Mouse (Mus musculus): Measurements from ENCODE around the gene Thg1l.

The Thg1l gene

DNA sequence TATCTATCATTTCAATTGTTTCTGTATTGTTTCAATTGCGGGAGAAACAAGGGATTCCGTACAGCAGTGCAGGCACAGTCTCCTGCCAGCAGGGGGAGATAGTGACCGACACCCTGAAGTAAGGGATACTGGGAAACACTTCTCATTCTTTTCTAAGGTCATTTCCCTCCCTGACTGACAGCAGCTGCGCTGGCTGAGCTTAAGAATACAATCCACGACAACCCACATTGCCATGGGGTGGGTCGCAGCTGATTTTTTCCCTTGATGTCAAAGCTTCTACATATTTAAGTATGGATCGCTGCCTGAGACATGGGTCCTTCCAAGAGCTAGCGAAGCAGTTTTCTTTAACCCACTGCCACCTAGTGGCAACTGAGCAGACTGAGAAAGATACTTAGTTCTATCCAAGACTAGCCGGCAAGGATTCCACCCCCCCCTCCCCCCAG is 28.6 kb downstream of the Thg1l start:
- peak; percentile 34 to 75 for DNase-seq

DNA sequence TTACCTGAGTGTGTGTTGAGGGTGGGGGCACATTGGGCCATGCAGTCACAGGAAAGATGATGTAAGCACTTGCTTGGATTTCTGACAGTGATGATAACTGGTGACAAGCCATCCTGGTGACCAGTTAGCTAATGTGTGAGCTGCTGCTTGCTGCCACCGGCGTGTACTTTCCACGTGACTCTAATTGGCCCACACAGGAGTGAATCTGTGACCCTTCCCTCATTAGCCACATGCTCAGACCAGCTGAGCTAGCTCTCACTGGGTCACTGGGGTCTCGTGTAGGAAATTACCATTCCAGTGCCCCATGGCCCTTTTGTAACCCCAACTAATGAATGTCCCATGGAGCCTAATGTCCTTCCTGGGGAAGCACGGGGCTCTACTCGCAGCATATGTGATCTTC is 29.9 kb downstream of the Thg1l start:
- DNase-seq = no peak

DNA sequence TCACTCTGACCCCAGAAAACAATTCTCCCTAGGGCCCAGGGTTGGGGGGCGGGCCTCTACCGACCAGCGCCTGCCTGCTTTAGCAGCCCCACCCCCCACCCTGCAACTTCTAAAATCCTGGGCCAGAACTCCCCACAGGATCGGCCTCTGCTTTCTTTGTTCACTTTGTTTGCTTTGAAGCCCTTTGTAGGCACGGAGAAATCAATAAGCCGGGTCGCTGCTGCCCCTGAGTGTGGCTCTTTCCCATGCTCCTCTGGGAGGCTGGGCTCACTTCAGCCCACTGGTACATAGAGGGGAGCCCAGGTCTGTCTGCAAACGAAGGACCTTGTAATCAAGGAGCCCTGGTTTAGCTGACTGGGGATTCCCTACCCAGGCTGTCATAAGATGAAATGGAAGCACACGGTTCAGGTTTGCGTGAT is 33.8 kb downstream of the Thg1l start:
- DNase-seq = no peak

DNA sequence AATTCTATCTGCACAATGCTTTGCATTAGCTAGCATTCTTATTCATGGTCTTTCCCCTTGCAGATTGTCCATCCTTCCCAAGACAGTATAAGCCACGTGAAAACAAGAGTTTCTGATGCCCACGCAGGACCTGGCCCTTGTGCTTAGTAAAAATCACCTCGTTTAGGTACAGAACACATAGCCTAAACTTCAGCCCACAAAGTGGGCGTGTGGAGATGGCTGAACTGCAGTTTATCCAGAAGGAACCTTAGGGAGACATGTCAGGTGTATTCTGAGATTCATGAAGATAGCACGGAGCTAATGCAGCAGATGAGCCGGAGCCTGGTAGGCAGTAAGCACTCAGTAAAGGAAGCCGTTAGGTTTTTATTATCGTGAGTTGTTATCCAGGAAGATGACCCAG is 34.3 kb downstream of the Thg1l start:
- no peak for DNase-seq

DNA sequence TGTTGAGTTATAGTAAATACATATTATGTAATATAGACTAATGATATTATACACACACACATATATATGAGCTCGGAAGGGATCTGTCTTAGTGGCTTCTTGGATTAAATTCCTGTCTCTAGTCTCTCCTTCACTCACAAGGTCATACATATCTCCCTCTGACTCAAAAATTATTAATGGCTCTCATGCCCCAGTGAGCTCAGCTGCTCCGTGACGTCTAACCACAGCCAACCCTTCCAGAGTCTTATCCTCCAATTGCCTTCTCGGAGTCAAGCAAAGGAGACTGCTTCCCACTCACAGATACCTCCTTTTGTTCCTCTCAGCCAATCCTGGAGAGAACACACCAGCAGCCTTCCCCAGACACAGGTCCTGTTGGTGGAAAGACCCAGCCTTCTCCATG is 36.5 kb downstream of the Thg1l start:
- DNase-seq = no peak

DNA sequence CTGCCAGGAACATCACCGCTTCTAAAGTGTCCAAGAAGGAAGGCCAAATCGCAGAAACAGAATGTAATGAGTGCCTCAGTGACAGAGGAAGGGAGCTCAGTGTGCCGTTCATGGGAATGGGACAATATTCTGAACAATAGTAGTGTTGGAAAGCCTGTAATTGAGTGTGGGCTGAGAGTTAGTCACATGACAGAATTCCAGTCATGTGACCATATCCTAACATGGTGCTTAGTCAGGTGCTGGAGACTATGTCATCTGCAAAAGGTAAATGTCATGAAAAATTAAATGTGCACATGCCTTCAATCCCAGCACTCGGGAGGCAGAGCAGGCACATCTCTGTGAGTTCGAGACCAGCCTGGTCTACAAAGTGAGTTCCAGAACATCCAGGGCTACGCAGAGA is 37.3 kb downstream of the Thg1l start:
- no peak for DNase-seq

DNA sequence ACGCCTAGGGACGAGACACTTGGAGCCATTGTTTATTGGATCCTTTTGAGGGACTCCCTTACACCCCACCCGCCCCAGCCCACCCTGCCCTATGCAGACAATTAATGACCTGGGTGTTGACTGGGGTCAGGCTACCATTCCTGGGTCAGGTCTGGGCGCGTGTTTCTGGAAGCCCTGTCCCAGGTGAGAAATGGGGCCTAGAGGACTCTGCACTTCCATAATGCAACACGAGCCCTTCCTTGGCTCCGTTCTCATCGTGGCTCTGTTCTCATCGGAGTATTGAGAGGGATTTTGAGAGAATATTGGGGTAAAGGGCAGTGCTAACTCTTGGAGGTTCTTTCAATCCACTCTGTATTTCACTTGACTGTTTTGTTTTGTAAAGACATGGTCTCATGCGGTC is 39.1 kb downstream of the Thg1l start:
- no peak for DNase-seq

DNA sequence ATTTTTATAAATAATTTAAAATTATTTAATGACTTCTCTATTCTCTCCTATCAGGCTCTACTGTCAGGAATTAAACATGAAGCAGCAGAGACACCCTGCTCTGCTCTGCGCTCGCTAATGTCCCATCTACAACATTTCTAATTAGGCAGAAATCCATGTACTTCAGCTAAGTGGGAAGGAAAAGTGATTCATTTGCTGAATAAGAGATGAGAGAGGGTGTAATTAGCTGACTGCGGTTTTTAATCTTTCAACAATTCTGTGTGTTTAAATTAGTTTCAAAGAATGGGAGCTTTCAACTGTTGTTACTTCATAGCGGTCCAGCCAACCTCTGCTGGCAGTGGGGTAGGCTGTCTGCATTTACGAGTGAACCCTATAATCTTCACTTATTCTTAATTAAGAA is 44.6 kb downstream of the Thg1l start:
- no peak for DNase-seq

DNA sequence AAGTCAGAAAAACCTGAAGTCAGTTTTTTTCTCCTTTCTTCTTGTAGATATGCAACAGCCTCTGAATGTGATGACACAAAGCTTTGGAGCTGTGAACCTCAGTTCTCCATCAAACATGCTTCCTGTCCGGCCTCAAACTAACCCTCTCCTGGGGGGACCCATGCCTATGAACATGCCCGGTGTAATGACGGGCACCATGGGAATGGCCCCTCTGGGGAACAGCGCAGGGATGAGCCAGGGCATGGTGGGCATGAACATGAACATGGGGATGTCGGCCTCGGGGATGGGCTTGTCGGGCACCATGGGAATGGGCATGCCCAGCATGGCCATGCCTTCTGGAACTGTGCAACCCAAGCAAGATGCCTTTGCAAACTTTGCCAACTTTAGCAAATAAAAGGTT is 46.4 kb downstream of the Thg1l start:
- no peak for DNase-seq

DNA sequence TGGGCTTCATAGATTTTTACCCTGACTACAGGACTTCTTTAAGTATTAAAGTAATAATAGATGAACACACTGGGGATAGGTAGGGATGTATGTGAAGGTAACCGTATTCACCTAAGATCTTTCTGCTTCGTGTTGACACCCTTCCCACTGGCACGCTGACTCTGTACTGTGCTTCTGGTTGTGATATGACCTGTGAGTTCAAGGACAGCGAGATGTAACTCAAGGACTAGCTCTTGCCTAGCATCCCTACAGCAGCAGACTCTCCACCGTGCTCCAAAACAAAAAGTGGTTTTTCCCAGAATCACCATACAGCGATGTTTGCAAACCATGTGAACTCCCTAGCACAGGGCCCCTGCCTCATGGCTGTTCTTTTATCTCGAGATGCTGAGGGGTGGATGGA is 47.2 kb downstream of the Thg1l start:
- no peak for DNase-seq

DNA sequence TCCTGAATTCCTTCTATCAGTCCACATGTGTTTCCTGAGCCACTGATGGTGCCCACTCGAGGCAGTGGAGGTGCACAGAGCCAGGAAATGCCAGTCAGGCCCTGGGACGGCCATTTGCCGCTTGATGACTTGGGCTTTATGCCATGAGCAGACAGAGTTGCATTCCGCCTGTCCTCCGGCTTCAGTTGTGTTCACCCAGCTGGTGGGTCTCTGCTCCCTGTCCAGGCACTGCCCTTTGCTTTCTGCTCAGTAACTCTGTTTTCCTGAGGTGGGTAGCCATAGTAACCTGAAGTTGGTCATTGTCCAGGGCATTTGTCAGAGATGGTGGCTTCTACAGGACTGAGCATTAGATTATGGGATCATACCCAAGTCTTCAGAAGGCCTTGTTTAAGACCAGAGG is 48.0 kb downstream of the Thg1l start:
- DNase-seq = no peak

DNA sequence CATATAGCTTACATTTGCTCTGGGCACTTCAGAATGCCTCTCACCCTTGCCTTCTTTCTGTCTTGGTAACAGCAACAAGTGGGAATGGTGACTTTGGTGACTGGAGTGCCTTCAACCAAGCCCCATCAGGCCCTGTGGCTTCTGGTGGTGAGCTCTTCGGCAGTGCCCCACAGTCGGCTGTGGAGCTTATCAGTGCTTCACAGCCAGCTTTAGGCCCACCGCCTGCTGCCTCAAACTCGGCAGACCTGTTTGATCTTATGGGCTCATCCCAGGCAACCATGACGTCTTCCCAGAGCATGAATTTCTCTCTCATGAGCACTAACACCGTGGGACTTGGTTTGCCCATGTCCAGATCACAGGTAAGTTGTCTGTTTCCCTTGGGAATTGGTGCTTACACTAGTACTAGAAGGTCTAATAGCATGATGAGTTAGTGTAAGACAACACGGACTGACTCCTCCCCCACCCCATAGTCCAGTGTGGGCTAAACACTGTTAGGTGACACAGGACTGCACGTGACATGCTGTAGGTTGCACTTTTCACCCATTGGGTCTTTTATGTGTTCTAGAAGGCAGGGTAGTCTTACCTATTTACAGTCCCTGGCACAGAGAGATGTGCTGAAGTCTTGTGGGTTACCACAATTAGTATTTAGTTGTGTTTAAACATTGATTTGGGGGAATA is 49.0 kb downstream of the Thg1l start:
- no peak for DNase-seq

DNA sequence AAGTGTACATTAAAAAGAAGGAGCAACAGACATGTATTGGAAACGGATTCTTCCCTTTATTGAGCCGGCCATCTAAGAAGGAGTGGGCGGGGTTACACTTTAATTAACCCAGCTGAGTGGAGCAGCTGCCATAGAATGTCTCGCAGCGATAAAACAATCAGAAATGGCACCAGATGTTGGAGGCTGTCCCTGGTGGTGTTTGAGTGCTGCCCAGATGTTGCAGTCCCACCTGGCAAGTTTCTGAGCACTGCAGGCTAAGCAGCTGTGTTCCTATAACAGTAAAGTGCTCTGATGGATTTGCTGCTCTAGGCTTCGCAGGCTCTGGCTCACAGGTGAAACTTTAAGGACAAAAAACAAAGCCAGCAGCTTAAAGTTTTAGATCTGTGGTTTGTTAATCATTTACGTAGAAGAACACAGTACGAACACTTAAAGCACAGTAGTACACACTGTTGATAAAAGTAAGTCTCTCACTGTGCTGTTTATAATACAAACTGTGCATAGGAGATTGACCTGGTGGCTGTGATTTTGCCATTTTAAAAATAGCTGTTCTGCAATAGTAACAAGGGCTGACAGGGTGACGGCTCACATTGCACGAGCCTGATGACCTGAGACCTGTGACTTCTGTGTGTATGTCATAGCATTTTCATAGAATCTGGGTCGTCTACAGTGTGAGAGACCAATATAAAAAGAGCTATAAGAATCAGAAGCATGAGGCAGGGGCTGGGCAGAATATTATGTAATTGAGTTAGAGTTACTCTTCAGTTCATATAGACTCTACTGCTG is 54.9 kb downstream of the Thg1l start:
- DNase-seq = no peak

DNA sequence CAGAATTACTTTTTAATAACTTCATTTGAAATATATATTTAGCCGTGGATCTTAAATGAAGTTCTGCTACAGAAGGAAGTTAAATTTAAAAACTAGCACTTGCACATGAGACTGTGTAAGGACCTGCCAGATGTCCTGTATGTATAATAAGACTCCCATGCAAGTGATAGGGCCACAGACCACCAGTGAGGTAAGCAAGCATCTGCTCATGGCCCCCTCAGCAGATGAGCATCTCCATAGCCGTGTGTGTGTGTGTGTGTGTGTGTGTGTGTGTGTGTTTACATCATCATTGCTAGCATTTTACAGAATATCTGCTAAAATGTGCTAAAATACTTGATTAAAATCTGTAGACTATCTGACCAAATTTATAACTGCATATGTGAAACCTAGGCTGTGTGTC is 57.9 kb downstream of the Thg1l start:
- DNase-seq = no peak
